Comparison of ENCODE assay signal across 23 mouse cellular contexts in the genomic region with DNA sequence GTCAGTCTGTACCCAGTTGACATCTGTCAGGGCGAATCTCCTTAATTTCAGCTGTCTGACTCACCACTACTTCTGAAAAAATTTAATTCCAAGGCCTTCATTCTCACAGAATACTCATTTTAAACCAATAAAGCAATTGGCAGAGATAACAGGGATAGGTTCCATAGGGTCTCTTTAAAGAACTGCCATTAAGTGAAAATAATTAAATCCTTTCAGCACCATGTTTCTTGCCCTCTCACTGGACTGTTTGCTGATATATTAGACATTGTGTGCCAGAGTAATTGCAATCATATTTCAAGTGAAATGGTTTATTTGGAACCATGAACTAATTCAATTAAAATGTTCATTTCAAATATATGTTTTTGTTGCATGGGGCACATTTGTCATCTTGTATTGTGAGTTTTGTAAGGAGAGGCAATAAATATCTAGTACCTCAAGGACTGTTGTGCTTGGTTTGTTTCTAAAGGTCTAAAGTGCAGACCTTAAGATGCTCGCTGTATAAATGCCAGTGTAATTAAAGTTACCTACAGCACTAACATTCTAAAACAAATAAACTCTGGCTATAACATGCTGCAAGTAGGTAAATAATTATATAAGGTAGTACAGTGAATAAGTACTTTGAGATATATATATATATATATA.
DNase-seq lines count a peak whose midpoint lies in the region; ATAC-seq lines count a peak whose summit lies in the region.
"Had no signal": no experiment of that assay in that cellular context is flagged by ENCODE, and none has a peak within 500 bp of the region (broad histone marks: within the 10 kb centered on the region; RNA-seq: fewer than 3 reads in every experiment).

No protein-coding gene starts in this region.

- H3K36me3 ChIP-seq in neural tube, embryonic 12.5 days: no peaks in the 10 kb centered on the region
- H3K36me3 ChIP-seq in neural tube, embryonic 13.5 days: no peaks in the 10 kb centered on the region
- no peaks in the 10 kb centered on the region for H3K36me3 ChIP-seq in neural tube, embryonic 14.5 days (ENCODE audit: control insufficient read depth, insufficient read depth, low read length)
- H3K36me3 ChIP-seq in neural tube, embryonic 15.5 days: no peaks in the 10 kb centered on the region
- H3K36me3 ChIP-seq: G1E had no signal

- H3K27me3 ChIP-seq in neural tube, embryonic 12.5 days (replicated peaks): no peaks in the 10 kb centered on the region
- no peaks in the 10 kb centered on the region for H3K27me3 ChIP-seq in neural tube, embryonic 13.5 days
- H3K27me3 ChIP-seq in neural tube, embryonic 14.5 days (ENCODE audit: control insufficient read depth, insufficient read depth, low read length): no peaks in the 10 kb centered on the region
- no peaks in the 10 kb centered on the region for H3K27me3 ChIP-seq in neural tube, embryonic 15.5 days (replicated peaks)
- H3K27me3 ChIP-seq: CH12.LX, Patski had no signal

- no peaks in the 10 kb centered on the region for H3K9me3 ChIP-seq in neural tube, embryonic 12.5 days
- H3K9me3 ChIP-seq in neural tube, embryonic 13.5 days: no peaks in the 10 kb centered on the region
- H3K9me3 ChIP-seq in neural tube, embryonic 14.5 days (ENCODE audit: control insufficient read depth, low read length): no peaks in the 10 kb centered on the region
- H3K9me3 ChIP-seq in neural tube, embryonic 15.5 days (replicated peaks): no peaks in the 10 kb centered on the region

- 80% methylated on average over 2 of the region's 2 CpGs for WGBS in neural tube, embryonic 12.5 days
- WGBS in neural tube, embryonic 13.5 days: 64% methylated on average over 2 of the region's 2 CpGs
- 62% methylated on average over 2 of the region's 2 CpGs for WGBS in neural tube, embryonic 14.5 days
- 58% methylated on average over 2 of the region's 2 CpGs for WGBS in neural tube, embryonic 15.5 days

- no peak overlapping the region for H3K27ac ChIP-seq in neural tube, embryonic 12.5 days
- no peak overlapping the region for H3K27ac ChIP-seq in neural tube, embryonic 13.5 days (replicated peaks)
- no peak overlapping the region for H3K27ac ChIP-seq in neural tube, embryonic 14.5 days (ENCODE audit: low read depth, low read length)
- no peak overlapping the region; the same call in 1 of the 2 replicates for H3K27ac ChIP-seq in neural tube, embryonic 15.5 days (replicated peaks)

- no peak for DNase-seq in neural tube, embryonic 10.5 days (ENCODE audit: extremely low spot score, low spot score)
- DNase-seq in urinary bladder, postnatal 36 days (ENCODE audit: low spot score in 2 of 2): no peak
- DNase-seq in adipocyte (ENCODE audit: low spot score): no peak
- DNase-seq: adrenal gland, adult 2 months; adrenal gland, adult 8-10 months; adrenal gland, postnatal 10 days; adrenal gland, postnatal 14 days; adrenal gland, postnatal 25 days; adrenal gland, postnatal 36 days; B cell, adult 2 months; cerebellum, adult 11 months; cerebellum, adult 11-12 months; cerebellum, adult 18-20 months had no signal

- no peak overlapping the region for H3K4me3 ChIP-seq in neural tube, embryonic 12.5 days
- H3K4me3 ChIP-seq in neural tube, embryonic 13.5 days: no peak overlapping the region
- H3K4me3 ChIP-seq in neural tube, embryonic 14.5 days (ENCODE audit: low read depth, low read length): no peak overlapping the region
- no peak overlapping the region for H3K4me3 ChIP-seq in neural tube, embryonic 15.5 days (replicated peaks)

- 0 out of 2 replicates have a peak, but pooled peaks have one; percentile 21 for ATAC-seq in neural tube, embryonic 12.5 days (ENCODE audit: low FRiP score, low read depth)
- ATAC-seq in neural tube, embryonic 13.5 days (ENCODE audit: low read depth): peak; percentile 61
- peak; percentile 72 for ATAC-seq in neural tube, embryonic 14.5 days (ENCODE audit: low read depth)
- peak; percentile 73; the same call in 1 of the 2 replicates for ATAC-seq in neural tube, embryonic 15.5 days (ENCODE audit: low FRiP score)
- no peak for ATAC-seq in megakaryocyte progenitor cell, adult 5-6 weeks (replicated peaks; ENCODE audit: poor library complexity)
- ATAC-seq: activated CD4-positive, CD25-positive, alpha-beta regulatory T cell, adult 4 months; CD4-positive, CD25-positive, alpha-beta regulatory T cell, adult 4 months; Patski had no signal

- H3K9ac ChIP-seq in neural tube, embryonic 12.5 days: no peak overlapping the region
- H3K9ac ChIP-seq in neural tube, embryonic 13.5 days: no peak overlapping the region
- H3K9ac ChIP-seq in neural tube, embryonic 14.5 days (replicated peaks; ENCODE audit: low read depth, low read length): no peak overlapping the region
- no peak overlapping the region for H3K9ac ChIP-seq in neural tube, embryonic 15.5 days (replicated peaks)

- H3K4me1 ChIP-seq in neural tube, embryonic 12.5 days: no peaks in the 10 kb centered on the region
- H3K4me1 ChIP-seq in neural tube, embryonic 13.5 days (replicated peaks): no peaks in the 10 kb centered on the region
- H3K4me1 ChIP-seq in neural tube, embryonic 14.5 days (ENCODE audit: control insufficient read depth, insufficient read depth, low read length): no peaks in the 10 kb centered on the region
- H3K4me1 ChIP-seq in neural tube, embryonic 15.5 days: no peaks in the 10 kb centered on the region

- H3K4me2 ChIP-seq in neural tube, embryonic 12.5 days (replicated peaks): no peak overlapping the region
- H3K4me2 ChIP-seq in neural tube, embryonic 13.5 days: no peak overlapping the region
- H3K4me2 ChIP-seq in neural tube, embryonic 14.5 days (ENCODE audit: low read depth, low read length): no peak overlapping the region
- no peak overlapping the region for H3K4me2 ChIP-seq in neural tube, embryonic 15.5 days
